Mouse (Mus musculus) spleen, adult 2 months (tissue): ENCODE measurements at regions not wholly inside any gene's neighbourhood (a gene's known extent, or its start where the extent isn't known, plus 50 kb on each side); places are given as distances from the start of the nearest gene placed in this dataset.

Source experiments
- CTCF ChIP-seq: fragments of 200-500 bp; IDR thresholded peaks from 2 replicates; pipeline ENCODE4 v1.5.1; 2011; ENCODE audit warnings: mild to moderate bottlenecking, inconsistent platforms; ENCODE audit not compliant: insufficient read depth, insufficient read length, insufficient replicate concordance; ENCODE audit errors: extremely low read depth
- POLR2A ChIP-seq: fragments of 200-500 bp; IDR thresholded peaks from 2 replicates; pipeline ENCODE4 v1.6.1; 2011; ENCODE audit warnings: low read depth, low read length, inconsistent platforms

- TF ChIP-seq POLR2A (no peak), CTCF (no peak)
Measured at GRCm38 (mm10) chr5:39374199-39374598, 381.1 kb downstream of the Hs3st1 start.
